10 mouse cellular contexts compared by ENCODE assay signal in the genomic region with DNA sequence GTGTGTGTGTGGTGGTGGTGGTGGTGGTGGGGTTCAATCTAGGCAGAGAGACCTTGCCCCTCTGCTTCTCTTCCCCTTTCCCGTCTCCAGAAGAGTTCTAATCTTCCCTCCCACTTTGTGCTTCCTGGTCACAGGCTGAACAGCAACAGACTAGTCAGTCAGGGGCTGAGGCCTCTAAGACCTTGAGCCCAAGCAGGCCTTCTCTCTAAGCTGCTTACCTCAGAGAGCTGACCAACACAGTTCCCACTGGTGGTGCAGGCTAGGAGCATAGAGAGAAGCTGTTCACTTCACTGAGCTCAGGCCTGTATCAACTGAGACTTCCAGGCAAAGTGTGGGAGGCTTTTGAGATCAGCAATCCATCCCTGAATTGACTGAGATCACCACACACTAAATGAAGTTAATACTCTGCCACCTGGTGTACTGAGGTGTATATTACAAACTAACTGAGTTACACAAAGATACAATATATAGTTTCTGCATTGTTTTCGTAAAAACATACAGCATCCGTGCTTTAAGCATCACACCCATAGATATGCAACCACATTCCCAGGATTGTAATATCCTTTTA.
DNase-seq lines count a peak whose midpoint lies in the region; ATAC-seq and TF ChIP-seq lines count a peak whose summit lies in the region.
"Had no signal": no experiment of that assay in that cellular context is flagged by ENCODE, and none has a peak within 500 bp of the region (broad histone marks: within the 10 kb centered on the region; RNA-seq: fewer than 3 reads in every experiment).

No protein-coding gene starts in this region.

- no peaks in the 10 kb centered on the region for H3K4me1 ChIP-seq in kidney, postnatal 0 days (replicated peaks; ENCODE audit: insufficient read depth, low read length)
- H3K4me1 ChIP-seq in forebrain, embryonic 16.5 days (replicated peaks; ENCODE audit: control insufficient read depth, insufficient read depth, low read length): 0 out of 2 replicates have a peak, but pooled peaks cover 2% of the 10 kb centered on the region
- H3K4me1 ChIP-seq in midbrain, embryonic 15.5 days: peaks cover 24% of the 10 kb centered on the region

- H3K27ac ChIP-seq in kidney, postnatal 0 days: no peak overlapping the region
- H3K27ac ChIP-seq in forebrain, embryonic 16.5 days (ENCODE audit: low read length): no peak overlapping the region
- H3K27ac ChIP-seq in midbrain, embryonic 15.5 days: peak overlapping the region; percentile 73

- ATAC-seq in kidney, postnatal 0 days (replicated peaks; ENCODE audit: low FRiP score, low read depth): no peak
- ATAC-seq in forebrain, embryonic 16.5 days: 0 out of 2 replicates have a peak, but pooled peaks have one; percentile 33
- ATAC-seq in midbrain, embryonic 15.5 days (replicated peaks): peak; percentile 59; the same call in 1 of the 2 replicates

- H3K9me3 ChIP-seq in kidney, postnatal 0 days (replicated peaks; ENCODE audit: low read length): no peaks in the 10 kb centered on the region
- H3K9me3 ChIP-seq in forebrain, embryonic 16.5 days (ENCODE audit: control insufficient read depth, low read length): no peaks in the 10 kb centered on the region
- H3K9me3 ChIP-seq in midbrain, embryonic 15.5 days: no peaks in the 10 kb centered on the region

- H3K4me3 ChIP-seq in kidney, postnatal 0 days (replicated peaks; ENCODE audit: low read depth, low read length): no peak overlapping the region
- H3K4me3 ChIP-seq in forebrain, embryonic 16.5 days (replicated peaks; ENCODE audit: low read length): no peak overlapping the region
- H3K4me3 ChIP-seq in midbrain, embryonic 15.5 days: no peak overlapping the region

- DNase-seq in adrenal gland, postnatal 14 days: peak; percentile 9
- DNase-seq in adrenal gland, adult 2 months: no peak
- DNase-seq in kidney, postnatal 0 days (ENCODE audit: low spot score): peak; percentile 46
- DNase-seq in kidney, postnatal 36 days: no peak
- DNase-seq in thymus, adult 18-20 months: no peak
- no peak for DNase-seq in testis, postnatal 14 days (ENCODE audit: low spot score)
- DNase-seq: kidney, adult 2 months; lung, postnatal 10 days had no signal

- WGBS in kidney, postnatal 0 days: 72% methylated on average over 3 of the region's 3 CpGs
- 70% methylated on average over 3 of the region's 3 CpGs for WGBS in forebrain, embryonic 16.5 days
- WGBS in midbrain, embryonic 15.5 days: 68% methylated on average over 3 of the region's 3 CpGs

- H3K27me3 ChIP-seq in kidney, postnatal 0 days (ENCODE audit: insufficient read depth, low read length): no peaks in the 10 kb centered on the region
- H3K27me3 ChIP-seq in forebrain, embryonic 16.5 days (replicated peaks; ENCODE audit: control insufficient read depth, insufficient read depth, low read length): no peaks in the 10 kb centered on the region
- no peaks in the 10 kb centered on the region for H3K27me3 ChIP-seq in midbrain, embryonic 15.5 days (replicated peaks)

- no peak overlapping the region for H3K9ac ChIP-seq in kidney, postnatal 0 days (ENCODE audit: low read depth, low read length)
- H3K9ac ChIP-seq in forebrain, embryonic 16.5 days (replicated peaks; ENCODE audit: low read depth, low read length): no peak overlapping the region
- H3K9ac ChIP-seq in midbrain, embryonic 15.5 days: no peak overlapping the region

- no peaks in the 10 kb centered on the region for H3K36me3 ChIP-seq in kidney, postnatal 0 days (ENCODE audit: insufficient read depth, low read length)
- no peaks in the 10 kb centered on the region for H3K36me3 ChIP-seq in forebrain, embryonic 16.5 days (ENCODE audit: control insufficient read depth, insufficient read depth)
- no peaks in the 10 kb centered on the region for H3K36me3 ChIP-seq in midbrain, embryonic 15.5 days (replicated peaks)

- peak; percentile 48; the same call in 1 of the 2 replicates for TF ChIP-seq CTCF in kidney, postnatal 0 days (IDR thresholded peaks at IDR 0.05; ENCODE audit: low read depth)

- H3K4me2 ChIP-seq in kidney, postnatal 0 days (ENCODE audit: low read length): no peak overlapping the region
- H3K4me2 ChIP-seq in forebrain, embryonic 16.5 days (ENCODE audit: low read length): no peak overlapping the region
- no peak overlapping the region for H3K4me2 ChIP-seq in midbrain, embryonic 15.5 days

Comparison
In these comparisons a context has a peak if more than half of its experiments do, and no peak if none do; other contexts are left out.
1. DNase-seq: peak in adrenal gland, postnatal 14 days (single experiment) and kidney, postnatal 0 days (single experiment); none in adrenal gland, adult 2 months (single experiment), kidney, postnatal 36 days (0 of 2), thymus, adult 18-20 months (0 of 2) and testis, postnatal 14 days (single experiment).